Mouse (Mus musculus) MEL (cell line): ENCODE data around the gene Dlgap1. TPM values are rescaled to one million over a fixed set of nuclear protein-coding genes. Genes with fewer than 3 reads are reported as not detected.

Experiments used
- DNase-seq: peaks from one replicate; pipeline ENCODE4 v3.0.0; 2011; ENCODE audit warnings: low read depth, low spot score
- H3K27ac ChIP-seq: 2 replicates; pipeline ENCODE4 v1.5.1; 2012; ENCODE audit warnings: low read depth, mild to moderate bottlenecking, control low read depth, low read length, moderate library complexity; ENCODE audit not compliant: control insufficient read depth
- H3K27me3 ChIP-seq, 2 experiments: fragments of 150-350 bp in 1 of 2; sonication (generic) in 1 of 2; 2 replicates each; pipeline ENCODE4 v1.6.1; 2012; ENCODE audit warnings: low read length in 2 of 2, mild to moderate bottlenecking in 2 of 2, improper control_type of control experiment in 1 of 2, moderate library complexity in 1 of 2; ENCODE audit not compliant: insufficient read depth in 2 of 2, control insufficient read depth in 1 of 2
- H3K36me3 ChIP-seq, 2 experiments: 2 replicates each; pipeline ENCODE4 v1.6.1; 2012 to 2014; ENCODE audit warnings: low read length in 2 of 2, improper control_type of control experiment in 1 of 2, inconsistent platforms in 1 of 2, mild to moderate bottlenecking in 1 of 2; ENCODE audit not compliant: insufficient read depth in 2 of 2, control insufficient read depth in 1 of 2
- H3K4me1 ChIP-seq, 2 experiments: fragments of 150-350 bp in 1 of 2; sonication (generic) in 1 of 2; 2 replicates each; pipeline ENCODE4 v1.6.1; 2012; ENCODE audit warnings: low read length in 2 of 2, improper control_type of control experiment in 1 of 2, mild to moderate bottlenecking in 1 of 2; ENCODE audit not compliant: insufficient read depth in 2 of 2, control insufficient read depth in 1 of 2
- H3K4me3 ChIP-seq, 2 experiments: fragments of 150-350 bp in 1 of 2; sonication (generic) in 1 of 2; 2 replicates each; pipeline ENCODE4 v1.5.1; 2012; ENCODE audit warnings: low read depth in 2 of 2, low read length in 2 of 2, mild to moderate bottlenecking in 2 of 2, moderate library complexity in 2 of 2, control low read depth in 1 of 2, improper control_type of control experiment in 1 of 2; ENCODE audit not compliant: control insufficient read depth in 1 of 2, insufficient read depth in 1 of 2
- H3K79me2 ChIP-seq: 2 replicates; pipeline ENCODE4 v1.6.1; 2012; ENCODE audit warnings: mild to moderate bottlenecking, low read length, moderate library complexity; ENCODE audit not compliant: control insufficient read depth, poor library complexity, insufficient read depth
- H3K9ac ChIP-seq: 2 replicates; pipeline ENCODE4 v1.6.1; 2012; ENCODE audit warnings: low read depth, mild to moderate bottlenecking, control low read depth, low read length, moderate library complexity; ENCODE audit not compliant: control insufficient read depth, poor library complexity, severe bottlenecking
- H3K9me3 ChIP-seq: fragments of 150-350 bp; sonication (generic); replicated peaks from 2 replicates; pipeline ENCODE4 v1.6.1; 2012; ENCODE audit warnings: mild to moderate bottlenecking, low read length, improper control_type of control experiment, moderate library complexity; ENCODE audit not compliant: insufficient read depth
- CTCF ChIP-seq, 3 experiments: IDR thresholded peaks in 2 of 3; conservative IDR thresholded peaks in 1 of 3; 2 replicates each; pipeline ENCODE4 v1.5.1; 2011 to 2012; ENCODE audit warnings: low read length in 3 of 3, low read depth in 2 of 3, mild to moderate bottlenecking in 2 of 3, improper control_type of control experiment in 1 of 3, inconsistent platforms in 1 of 3, mixed read lengths in 1 of 3, moderate library complexity in 1 of 3; ENCODE audit not compliant: control insufficient read depth in 1 of 3, insufficient read depth in 1 of 3, poor library complexity in 1 of 3, severe bottlenecking in 1 of 3
- ELF1 ChIP-seq: IDR thresholded peaks from 2 replicates; pipeline ENCODE4 v1.6.1; 2014; ENCODE audit warnings: low read depth, mild to moderate bottlenecking, inconsistent platforms, low read length, improper control_type of control experiment, moderate library complexity
- EP300 ChIP-seq, 2 experiments: IDR thresholded peaks; 2 replicates each; pipeline ENCODE4 v1.6.1; 2011; ENCODE audit warnings: improper control_type of control experiment in 2 of 2, low read length in 2 of 2, low read depth in 1 of 2, mild to moderate bottlenecking in 1 of 2
- GABPA ChIP-seq: IDR thresholded peaks from 2 replicates; pipeline ENCODE4 v1.6.1; 2012; ENCODE audit warnings: low read depth, mild to moderate bottlenecking, inconsistent platforms, low read length, improper control_type of control experiment, moderate library complexity
- GATA1 ChIP-seq: IDR thresholded peaks from 2 replicates; pipeline ENCODE4 v1.6.1; 2011; ENCODE audit warnings: low read depth, low read length, improper control_type of control experiment
- HCFC1 ChIP-seq: IDR thresholded peaks from 2 replicates; pipeline ENCODE4 v1.6.1; 2012; ENCODE audit warnings: low read depth, mild to moderate bottlenecking, inconsistent platforms, low read length, improper control_type of control experiment, moderate library complexity
- MAFK ChIP-seq: IDR thresholded peaks from 2 replicates; pipeline ENCODE4 v1.6.1; 2011; ENCODE audit warnings: low read depth, mild to moderate bottlenecking, low read length, improper control_type of control experiment, borderline replicate concordance
- MAX ChIP-seq: IDR thresholded peaks from 2 replicates; pipeline ENCODE4 v1.6.1; 2011; ENCODE audit warnings: low read length, improper control_type of control experiment
- MEF2A ChIP-seq: IDR thresholded peaks from 2 replicates; pipeline ENCODE4 v1.6.1; 2014; ENCODE audit warnings: low read depth, mild to moderate bottlenecking, inconsistent platforms, low read length, improper control_type of control experiment; ENCODE audit not compliant: poor library complexity, insufficient replicate concordance, severe bottlenecking; ENCODE audit errors: extremely low read depth
- MYC ChIP-seq: IDR thresholded peaks from 2 replicates; pipeline ENCODE4 v1.6.1; 2011; ENCODE audit warnings: low read depth, mild to moderate bottlenecking, low read length, improper control_type of control experiment, moderate library complexity
- NELFE ChIP-seq: IDR thresholded peaks from 2 replicates; pipeline ENCODE4 v1.6.1; 2011; ENCODE audit warnings: low read depth, low read length, improper control_type of control experiment
- POLR2A ChIP-seq, 2 experiments: IDR thresholded peaks; 2 replicates each; pipeline ENCODE4 v1.6.1; 2011 to 2012; ENCODE audit warnings: low read length in 2 of 2, mild to moderate bottlenecking in 2 of 2, control low read depth in 1 of 2, improper control_type of control experiment in 1 of 2, low read depth in 1 of 2, moderate library complexity in 1 of 2; ENCODE audit not compliant: control insufficient read depth in 1 of 2, insufficient read depth in 1 of 2, poor library complexity in 1 of 2
- RAD21 ChIP-seq: IDR thresholded peaks from 2 replicates; pipeline ENCODE4 v1.6.1; 2011; ENCODE audit warnings: mild to moderate bottlenecking, low read depth, low read length, improper control_type of control experiment
- RCOR1 ChIP-seq: IDR thresholded peaks from 2 replicates; pipeline ENCODE4 v1.6.1; 2012; ENCODE audit warnings: low read depth, mild to moderate bottlenecking, inconsistent platforms, low read length, improper control_type of control experiment
- SMC3 ChIP-seq: IDR thresholded peaks from 2 replicates; pipeline ENCODE4 v1.6.1; 2011; ENCODE audit warnings: low read depth, low read length, improper control_type of control experiment
- UBTF ChIP-seq: IDR thresholded peaks from 2 replicates; pipeline ENCODE4 v1.6.1; 2012; ENCODE audit warnings: low read depth, mild to moderate bottlenecking, inconsistent platforms, low read length, improper control_type of control experiment, moderate library complexity, borderline replicate concordance; ENCODE audit not compliant: insufficient read depth
- ZMIZ1 ChIP-seq: IDR thresholded peaks from 2 replicates; pipeline ENCODE4 v1.6.1; 2012; ENCODE audit warnings: low read depth, mild to moderate bottlenecking, inconsistent platforms, low read length, improper control_type of control experiment, moderate library complexity
- ZNF384 ChIP-seq: IDR thresholded peaks from 2 replicates; pipeline ENCODE4 v1.6.1; 2012; ENCODE audit warnings: low read depth, mild to moderate bottlenecking, inconsistent platforms, low read length, improper control_type of control experiment
- polyA plus RNA-seq, 2 experiments: library from polyadenylated mRNA; stranded (reverse) in 1 of 2; unstranded in 1 of 2; fragments of >175 nt in 1 of 2; fragments of >200 nt in 1 of 2; gene quantifications; 2 replicates each; pipeline versions ENCODE4 v1.2.1 to v1.2.4; 2012; ENCODE audit warnings: low replicate concordance in 2 of 2, low read depth in 1 of 2; ENCODE audit not compliant: insufficient read length in 2 of 2, insufficient read depth in 1 of 2, missing spikeins in 1 of 2
- total RNA-seq: library from RNA; depleted of rRNA; stranded (reverse); fragments of 300-350 nt; gene quantifications from 2 replicates; pipeline ENCODE4 v1.2.3, GENCODE M21; 2012

Gene Dlgap1
- total and polyA plus RNA-seq, 3 experiments = 0.06 TPM; not detected in 2

GRCm38 (mm10) chr17:70746379-70747079 is 777.7 kb downstream of the Dlgap1 start:
- H3K9me3 ChIP-seq = no peaks in the 10 kb centered on the region
- H3K36me3 ChIP-seq = peaks cover 0 to 21% of the 10 kb centered on the region in 2 experiments; a peak in 2 of 4 replicates
- no peak overlapping the region for H3K9ac ChIP-seq
- no peak for TF ChIP-seq GATA1
- no peak for TF ChIP-seq ZMIZ1
- no peak for TF ChIP-seq NELFE
- TF ChIP-seq ZNF384 = no peak
- no peak for TF ChIP-seq CTCF (IDR thresholded peaks at IDR 0.05 in 2 of 3, conservative IDR thresholded peaks at IDR 0.05 in 1 of 3; ENCODE audit: control insufficient read depth in 1 of 3, insufficient read depth in 1 of 3, low read depth in 2 of 3, low read length in 3 of 3, poor library complexity in 1 of 3, severe bottlenecking in 1 of 3)
- no peak for TF ChIP-seq MAX
- no peak for TF ChIP-seq ELF1
- no peak for TF ChIP-seq RAD21
- no peak for TF ChIP-seq MYC
- no peak for TF ChIP-seq EP300 (IDR thresholded peaks at IDR 0.05; ENCODE audit: low read depth in 1 of 2, low read length in 2 of 2)
- no peak for TF ChIP-seq SMC3
- no peak for TF ChIP-seq POLR2A (IDR thresholded peaks at IDR 0.05; ENCODE audit: control insufficient read depth in 1 of 2, insufficient read depth in 1 of 2, low read depth in 1 of 2, low read length in 2 of 2, poor library complexity in 1 of 2)
- no peak for TF ChIP-seq MEF2A
- TF ChIP-seq HCFC1 = no peak
- TF ChIP-seq GABPA = no peak
- TF ChIP-seq MAFK = no peak
- DNase-seq = no peak
- H3K27ac ChIP-seq = no peak overlapping the region
- peaks cover 3 to 27% of the 10 kb centered on the region in 2 experiments; a peak in 3 of 4 replicates for H3K4me1 ChIP-seq
- no peaks in the 10 kb centered on the region for H3K79me2 ChIP-seq
- H3K4me3 ChIP-seq = no peak overlapping the region
- H3K27me3 ChIP-seq = no peaks in the 10 kb centered on the region

DNA sequence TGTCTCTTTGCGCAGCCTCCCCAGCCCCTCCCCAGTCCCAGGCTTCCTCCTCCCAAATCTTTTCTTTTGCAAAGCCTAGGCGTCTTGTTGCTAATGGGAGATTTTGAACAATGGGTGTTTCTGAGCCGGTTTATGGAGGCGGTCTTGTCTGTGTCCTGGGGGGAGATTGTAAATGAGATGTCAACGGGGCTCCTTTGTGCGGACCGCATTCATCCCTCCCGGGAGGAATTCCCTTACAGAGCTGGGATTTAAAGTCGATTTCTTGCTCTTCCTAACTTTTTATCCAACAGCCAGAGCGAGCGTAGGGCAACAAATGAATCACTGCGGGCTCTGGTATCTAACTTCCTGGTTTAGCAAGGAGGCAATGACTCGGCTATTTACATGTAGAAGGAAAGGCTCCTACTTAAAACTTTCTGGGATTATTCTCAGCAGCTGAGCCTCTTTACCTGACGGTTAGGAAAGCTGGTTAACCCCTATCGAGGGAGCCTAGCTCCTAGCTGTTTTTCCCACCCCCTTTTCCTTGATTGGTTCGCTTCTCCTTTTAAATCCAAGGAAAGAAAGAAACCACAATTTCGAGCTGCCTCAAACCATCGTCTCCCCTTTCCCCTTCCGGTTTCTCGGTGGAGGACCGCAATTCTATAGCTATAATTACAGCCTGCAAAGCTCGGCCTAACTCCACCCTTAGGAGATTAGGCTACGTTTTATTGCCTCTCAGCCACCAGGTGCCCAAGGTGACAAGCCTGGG is 779.0 kb downstream of the Dlgap1 start:
- no peak overlapping the region for H3K27ac ChIP-seq
- peak overlapping the region in 1 of 2 experiments; percentile 1; a peak in 2 of 4 replicates for H3K4me3 ChIP-seq

More for the DNA sequence above, 779.0 kb downstream of the Dlgap1 start:
- DNase-seq = peak; percentile 45
- Histone ChIP-seq H3K79me2 (no peaks in the 10 kb centered on the region), H3K4me1 (peaks cover 3 to 27% of the 10 kb centered on the region in 2 experiments; a peak in 3 of 4 replicates)
- TF ChIP-seq RCOR1 (peak; percentile 58; the same call in 1 of the 2 replicates), UBTF (no peak)
- TF ChIP-seq, all 39 proteins: peak for 1
- Histone ChIP-seq H3K27me3 (no peaks in the 10 kb centered on the region), H3K36me3 (peaks cover 0 to 21% of the 10 kb centered on the region in 2 experiments; a peak in 2 of 4 replicates), H3K9me3 (no peaks in the 10 kb centered on the region), H3K9ac (no peak overlapping the region)
